Comparison of ENCODE assay signal across 8 mouse cellular contexts in genomic region chr1:155025862-155026478, GRCm38 (mm10).
DNase-seq lines count a peak whose midpoint lies in the region; ATAC-seq and TF ChIP-seq lines count a peak whose summit lies in the region.

No protein-coding gene starts in this region.

- H3K9ac ChIP-seq in heart, embryonic 12.5 days = no peak overlapping the region
- no peak overlapping the region for H3K9ac ChIP-seq in forebrain, postnatal 0 days
- H3K9ac ChIP-seq in hindbrain, embryonic 14.5 days = no peak overlapping the region

- no peak overlapping the region for H3K27ac ChIP-seq in heart, embryonic 12.5 days (ENCODE audit: poor library complexity, severe bottlenecking)
- no peak overlapping the region for H3K27ac ChIP-seq in forebrain, postnatal 0 days (ENCODE audit: low read depth, low read length)
- H3K27ac ChIP-seq in hindbrain, embryonic 14.5 days = no peak overlapping the region

- TF ChIP-seq CTCF in forebrain, postnatal 0 days (IDR thresholded peaks at IDR 0.05; ENCODE audit: low read depth) = peak; percentile 94

- H3K4me2 ChIP-seq in heart, embryonic 12.5 days = no peak overlapping the region
- H3K4me2 ChIP-seq in forebrain, postnatal 0 days (ENCODE audit: low read depth) = no peak overlapping the region
- H3K4me2 ChIP-seq in hindbrain, embryonic 14.5 days (replicated peaks) = no peak overlapping the region

- H3K9me3 ChIP-seq in heart, embryonic 12.5 days (replicated peaks) = no peaks in the 10 kb centered on the region
- H3K9me3 ChIP-seq in forebrain, postnatal 0 days (ENCODE audit: low read length) = no peaks in the 10 kb centered on the region
- no peaks in the 10 kb centered on the region for H3K9me3 ChIP-seq in hindbrain, embryonic 14.5 days (ENCODE audit: control insufficient read depth, low read length)

- no peaks in the 10 kb centered on the region for H3K36me3 ChIP-seq in heart, embryonic 12.5 days
- no peaks in the 10 kb centered on the region for H3K36me3 ChIP-seq in forebrain, postnatal 0 days (ENCODE audit: insufficient read depth)
- H3K36me3 ChIP-seq in hindbrain, embryonic 14.5 days (replicated peaks; ENCODE audit: control insufficient read depth, insufficient read depth) = no peaks in the 10 kb centered on the region

- H3K4me1 ChIP-seq in heart, embryonic 12.5 days (replicated peaks) = peaks cover 29% of the 10 kb centered on the region
- H3K4me1 ChIP-seq in forebrain, postnatal 0 days (ENCODE audit: insufficient read depth) = no peaks in the 10 kb centered on the region
- H3K4me1 ChIP-seq in hindbrain, embryonic 14.5 days (replicated peaks; ENCODE audit: control insufficient read depth, insufficient read depth, low read length) = peaks cover 13% of the 10 kb centered on the region

- 12% methylated on average over 5 of the region's 5 CpGs for WGBS in heart, embryonic 12.5 days
- WGBS in forebrain, postnatal 0 days = 5% methylated on average over 5 of the region's 5 CpGs
- 11% methylated on average over 5 of the region's 5 CpGs for WGBS in hindbrain, embryonic 14.5 days

- peak; percentile 77 to 91 for DNase-seq in heart, adult 18-20 months
- DNase-seq in cerebellum, adult 11-12 months = peak; percentile 73
- DNase-seq in forebrain, postnatal 0 days = peak; percentile 92
- DNase-seq in hindbrain, embryonic 14.5 days (ENCODE audit: low spot score) = peak; percentile 96
- peak; percentile 67 to 77 for DNase-seq in layer of hippocampus, postnatal 36 days
- DNase-seq in mesoderm, embryonic 11.5 days (ENCODE audit: low read depth, low spot score) = peak; percentile 86
- DNase-seq in right cerebral cortex, postnatal 36 days (ENCODE audit: low spot score in 2 of 2) = peak; percentile 66 to 71

- no peaks in the 10 kb centered on the region for H3K27me3 ChIP-seq in heart, embryonic 12.5 days (replicated peaks)
- no peaks in the 10 kb centered on the region for H3K27me3 ChIP-seq in forebrain, postnatal 0 days (ENCODE audit: insufficient read depth, low read length)
- H3K27me3 ChIP-seq in hindbrain, embryonic 14.5 days (ENCODE audit: control insufficient read depth, insufficient read depth, low read length) = no peaks in the 10 kb centered on the region

- H3K4me3 ChIP-seq in heart, embryonic 12.5 days = no peak overlapping the region
- H3K4me3 ChIP-seq in forebrain, postnatal 0 days (ENCODE audit: low read depth, low read length) = no peak overlapping the region
- H3K4me3 ChIP-seq in hindbrain, embryonic 14.5 days (replicated peaks; ENCODE audit: low read length) = no peak overlapping the region

- ATAC-seq in heart, embryonic 12.5 days (ENCODE audit: insufficient number of reproducible peaks, low FRiP score) = no peak
- ATAC-seq in forebrain, postnatal 0 days = peak; percentile 77
- ATAC-seq in hindbrain, embryonic 14.5 days (ENCODE audit: low FRiP score) = peak; percentile 54
